Mouse (Mus musculus) midbrain, embryonic 16.5 days (tissue): ENCODE measurements at regions not wholly inside any gene's neighbourhood (a gene's known extent, or its start where the extent isn't known, plus 50 kb on each side); places are given as distances from the start of the nearest gene placed in this dataset.
A peak's percentile ranks its signal among the peaks of the same experiment; 100 is the strongest.

Source experiments
- ATAC-seq: fragments of 200-750 bp; cut with Nextera tagmentation; 2 replicates; pipeline ENCODE4 v1.8.0; 2017; ENCODE audit warnings: moderate TSS enrichment
- H3K27ac ChIP-seq: fragments of 300-500 bp; sonication (generic); 2 replicates; pipeline ENCODE4 v1.5.1; 2014; ENCODE audit warnings: mild to moderate bottlenecking, low read length, mixed read lengths
- H3K27me3 ChIP-seq: fragments of 300-500 bp; sonication (generic); 2 replicates; pipeline ENCODE4 v1.6.1; 2014; ENCODE audit warnings: low read depth, low read length, mixed read lengths; ENCODE audit not compliant: control insufficient read depth, insufficient read depth
- H3K36me3 ChIP-seq: fragments of 300-500 bp; sonication (generic); 2 replicates; pipeline ENCODE4 v1.6.1; 2014; ENCODE audit warnings: mild to moderate bottlenecking, low read length, moderate library complexity, mixed read lengths; ENCODE audit not compliant: control insufficient read depth, insufficient read depth
- H3K4me1 ChIP-seq: fragments of 300-500 bp; sonication (generic); 2 replicates; pipeline ENCODE4 v1.6.1; 2014; ENCODE audit warnings: mild to moderate bottlenecking, low read length, mixed read lengths; ENCODE audit not compliant: control insufficient read depth, insufficient read depth
- H3K4me2 ChIP-seq: fragments of 300-500 bp; sonication (generic); 2 replicates; pipeline ENCODE4 v1.6.1; 2014; ENCODE audit warnings: mild to moderate bottlenecking, low read length, mixed read lengths
- H3K4me3 ChIP-seq: fragments of 300-500 bp; sonication (generic); 2 replicates; pipeline ENCODE4 v1.5.1; 2014; ENCODE audit warnings: low read depth, mild to moderate bottlenecking, low read length, moderate library complexity, mixed read lengths
- H3K9ac ChIP-seq: fragments of 300-500 bp; sonication (generic); 2 replicates; pipeline ENCODE4 v1.6.1; 2014; ENCODE audit warnings: low read depth, low read length, mixed read lengths
- H3K9me3 ChIP-seq: fragments of 300-500 bp; sonication (generic); replicated peaks from 2 replicates; pipeline ENCODE4 v1.6.1; 2014; ENCODE audit warnings: mild to moderate bottlenecking, low read length, mixed read lengths; ENCODE audit not compliant: control insufficient read depth, poor library complexity, severe bottlenecking
- WGBS: fragments of 180-500 bp; shearing (Covaris S2); extraction: QIAGEN DNeasy Blood & Tissue Kit; methylation state at CpG from one replicate; pipeline ENCODE4 v1.1.7; 2014; 5-methylcytosine and 5-hydroxymethylcytosine counted together

- Histone ChIP-seq H3K4me1 (no peaks in the 10 kb centered on the region), H3K36me3 (no peaks in the 10 kb centered on the region), H3K4me3 (no peak overlapping the region), H3K9me3 (no peaks in the 10 kb centered on the region), H3K9ac (no peak overlapping the region), H3K27me3 (no peaks in the 10 kb centered on the region), H3K27ac (no peak overlapping the region), H3K4me2 (no peak overlapping the region)
- 61% methylated on average over 4 of the region's 4 CpGs for WGBS
- peak; percentile 67; the same call in 1 of the 2 replicates for ATAC-seq
These were observed 143.0 kb upstream of the Ctnnd2 start for GRCm38 (mm10) chr15:30029257-30029899.

- Histone ChIP-seq H3K9me3 (no peaks in the 10 kb centered on the region), H3K4me3 (no peak overlapping the region), H3K4me1 (no peaks in the 10 kb centered on the region), H3K9ac (no peak overlapping the region), H3K36me3 (no peaks in the 10 kb centered on the region), H3K27ac (no peak overlapping the region), H3K27me3 (no peaks in the 10 kb centered on the region), H3K4me2 (no peak overlapping the region)
- ATAC-seq: no peak
- 96% methylated on average over 2 of the region's 2 CpGs for WGBS
These were observed 137.0 kb upstream of the Ctnnd2 start for GRCm38 (mm10) chr15:30035367-30035766.

- H3K27me3 ChIP-seq: no peaks in the 10 kb centered on the region
- no peak overlapping the region for H3K27ac ChIP-seq
- H3K36me3 ChIP-seq: no peaks in the 10 kb centered on the region
- H3K4me2 ChIP-seq: no peak overlapping the region
- no peak for ATAC-seq
- WGBS: 50% methylated on average over 5 of the region's 5 CpGs
- no peaks in the 10 kb centered on the region for H3K4me1 ChIP-seq
- H3K4me3 ChIP-seq: no peak overlapping the region
- H3K9ac ChIP-seq: no peak overlapping the region
- no peaks in the 10 kb centered on the region for H3K9me3 ChIP-seq
These were observed 121.5 kb upstream of the Ctnnd2 start for GRCm38 (mm10) chr15:30050851-30051250.

- Histone ChIP-seq H3K27ac (no peak overlapping the region), H3K4me2 (no peak overlapping the region), H3K27me3 (no peaks in the 10 kb centered on the region), H3K9ac (no peak overlapping the region), H3K4me1 (no peaks in the 10 kb centered on the region), H3K9me3 (no peaks in the 10 kb centered on the region), H3K4me3 (no peak overlapping the region), H3K36me3 (no peaks in the 10 kb centered on the region)
- WGBS: 88% methylated on average over 7 of the region's 7 CpGs
- no peak for ATAC-seq
These were observed 112.6 kb upstream of the Ctnnd2 start for GRCm38 (mm10) chr15:30059808-30060207.

GRCm38 (mm10) chr15:30060505-30061342 lies 111.7 kb upstream of the Ctnnd2 start:
- 78% methylated on average over 3 of the region's 3 CpGs for WGBS
- Histone ChIP-seq H3K4me3 (no peak overlapping the region), H3K9me3 (no peaks in the 10 kb centered on the region), H3K4me1 (no peaks in the 10 kb centered on the region), H3K27me3 (no peaks in the 10 kb centered on the region), H3K4me2 (no peak overlapping the region), H3K27ac (no peak overlapping the region), H3K9ac (no peak overlapping the region), H3K36me3 (no peaks in the 10 kb centered on the region)
- no peak for ATAC-seq

GRCm38 (mm10) chr15:30071668-30072067 lies 100.7 kb upstream of the Ctnnd2 start:
- no peaks in the 10 kb centered on the region for H3K4me1 ChIP-seq
- no peaks in the 10 kb centered on the region for H3K27me3 ChIP-seq
- no peak overlapping the region for H3K4me3 ChIP-seq
- whole genome bisulfite sequencing: 45% methylated on average over 2 of the region's 2 CpGs
- no peaks in the 10 kb centered on the region; the same call in 1 of the 2 replicates for H3K9me3 ChIP-seq
- ATAC-seq: no peak
- no peak overlapping the region for H3K9ac ChIP-seq
- H3K27ac ChIP-seq: no peak overlapping the region
- no peak overlapping the region for H3K4me2 ChIP-seq
- H3K36me3 ChIP-seq: no peaks in the 10 kb centered on the region

GRCm38 (mm10) chr15:30072301-30072700 lies 100.1 kb upstream of the Ctnnd2 start:
- Histone ChIP-seq H3K4me2 (no peak overlapping the region), H3K27me3 (no peaks in the 10 kb centered on the region), H3K9me3 (no peaks in the 10 kb centered on the region; the same call in 1 of the 2 replicates), H3K27ac (no peak overlapping the region), H3K4me3 (no peak overlapping the region), H3K9ac (no peak overlapping the region), H3K4me1 (no peaks in the 10 kb centered on the region), H3K36me3 (no peaks in the 10 kb centered on the region)
- ATAC-seq: no peak
- WGBS: 67% methylated on average over 1 of the region's 1 CpGs

GRCm38 (mm10) chr15:30087120-30087519 lies 85.3 kb upstream of the Ctnnd2 start:
- no peak overlapping the region for H3K9ac ChIP-seq
- no peak for ATAC-seq
- no peaks in the 10 kb centered on the region for H3K4me1 ChIP-seq
- no peak overlapping the region for H3K4me2 ChIP-seq
- H3K27me3 ChIP-seq: no peaks in the 10 kb centered on the region
- no peaks in the 10 kb centered on the region for H3K36me3 ChIP-seq
- H3K9me3 ChIP-seq: no peaks in the 10 kb centered on the region; the same call in 1 of the 2 replicates
- H3K27ac ChIP-seq: no peak overlapping the region
- no peak overlapping the region for H3K4me3 ChIP-seq
- WGBS: 92% methylated on average over 6 of the region's 6 CpGs

GRCm38 (mm10) chr15:30122061-30122460 lies 50.3 kb upstream of the Ctnnd2 start:
- Histone ChIP-seq H3K4me3 (no peak overlapping the region), H3K4me2 (no peak overlapping the region), H3K27ac (no peak overlapping the region), H3K9ac (no peak overlapping the region), H3K27me3 (no peaks in the 10 kb centered on the region), H3K36me3 (no peaks in the 10 kb centered on the region), H3K9me3 (no peaks in the 10 kb centered on the region), H3K4me1 (no peaks in the 10 kb centered on the region)
- WGBS: 59% methylated on average over 3 of the region's 3 CpGs
- ATAC-seq: no peak
